Mouse (Mus musculus) testis, adult 2 months (tissue): ENCODE data around the gene Tead3.

Experiments used
- CTCF ChIP-seq: fragments of 200-500 bp; IDR thresholded peaks from 2 replicates; pipeline ENCODE4 v1.5.1; 2012; ENCODE audit warnings: low read depth, mild to moderate bottlenecking, inconsistent platforms, low read length, moderate library complexity; ENCODE audit not compliant: control insufficient read depth, insufficient read depth, insufficient replicate concordance
- POLR2A ChIP-seq: fragments of 200-500 bp; IDR thresholded peaks from 2 replicates; pipeline ENCODE4 v1.6.1; 2012; ENCODE audit warnings: low read depth, mild to moderate bottlenecking, inconsistent platforms, low read length, moderate library complexity; ENCODE audit not compliant: control insufficient read depth

DNA sequence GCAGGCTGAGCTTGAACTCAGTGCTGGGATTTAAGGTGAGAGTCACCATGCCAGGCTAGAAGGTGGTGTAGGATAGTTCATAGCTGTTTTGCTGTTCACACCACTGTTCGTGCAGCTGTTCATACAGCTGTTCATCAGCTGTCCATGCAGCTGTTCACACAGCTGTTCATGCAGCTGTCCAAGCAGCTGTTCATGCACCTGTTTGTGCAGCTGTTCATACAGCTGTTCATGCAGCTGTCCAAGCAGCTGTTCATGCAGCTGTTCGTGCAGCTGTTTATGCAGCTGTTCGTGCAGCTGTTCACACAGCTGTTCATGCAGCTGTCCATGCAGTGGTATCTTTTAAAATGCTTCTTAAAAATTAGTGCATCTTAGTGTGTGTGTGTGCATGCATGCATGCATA is 37.9 kb upstream of the Tead3 start:
- TF ChIP-seq CTCF (no peak), POLR2A (no peak)
